29 mouse cellular contexts compared by ENCODE assay signal in the genomic region with DNA sequence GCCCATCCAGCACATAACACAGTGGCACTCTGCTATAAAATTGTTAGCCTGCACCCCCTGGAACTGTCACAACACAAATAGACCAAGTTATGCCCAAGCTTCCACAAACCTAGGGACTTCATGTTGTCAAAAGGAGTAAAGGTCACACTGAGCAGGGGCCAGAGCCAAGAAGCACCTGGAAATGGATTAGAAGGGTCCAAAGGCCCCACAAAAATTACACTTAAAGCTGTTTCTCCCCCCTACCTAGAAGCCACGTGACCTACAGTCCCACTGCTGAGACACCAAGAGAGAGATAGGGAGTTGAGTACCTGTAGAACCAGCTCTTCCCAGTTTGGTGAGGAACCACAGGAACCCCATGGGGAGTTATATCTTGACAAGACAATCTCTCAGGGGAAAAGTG.
DNase-seq lines count a peak whose midpoint lies in the region; ATAC-seq and TF ChIP-seq lines count a peak whose summit lies in the region.
"Had no signal": no experiment of that assay in that cellular context is flagged by ENCODE, and none has a peak within 500 bp of the region (broad histone marks: within the 10 kb centered on the region; RNA-seq: fewer than 3 reads in every experiment).

No protein-coding gene starts in this region.

- no peak for ATAC-seq in liver, postnatal 0 days
- peak; percentile 66 for ATAC-seq in intestine, embryonic 16.5 days
- ATAC-seq: activated CD4-positive, CD25-positive, alpha-beta regulatory T cell, adult 4 months; CD4-positive, CD25-positive, alpha-beta regulatory T cell, adult 4 months; forebrain, embryonic 15.5 days; hindbrain, embryonic 16.5 days had no signal

- no peaks in the 10 kb centered on the region for H3K79me2 ChIP-seq in liver, adult 2 months (ENCODE audit: control insufficient read depth, insufficient read depth, low read length)

- no peak overlapping the region for H3K4me2 ChIP-seq in liver, postnatal 0 days (ENCODE audit: low read depth, low read length)
- no peak overlapping the region for H3K4me2 ChIP-seq in intestine, embryonic 16.5 days (ENCODE audit: low read depth, low read length)
- H3K4me2 ChIP-seq: embryonic facial prominence, embryonic 13.5 days; forebrain, embryonic 12.5 days; forebrain, embryonic 15.5 days; heart, embryonic 12.5 days; heart, embryonic 15.5 days; hindbrain, embryonic 13.5 days had no signal

- no peak overlapping the region for H3K27ac ChIP-seq in liver, adult 2 months (replicated peaks; ENCODE audit: insufficient read depth, low read depth, low read length)
- no peak overlapping the region for H3K27ac ChIP-seq in liver, postnatal 0 days (ENCODE audit: low read depth)
- H3K27ac ChIP-seq in intestine, embryonic 16.5 days (ENCODE audit: low read length), result no peak overlapping the region
- H3K27ac ChIP-seq: embryonic facial prominence, embryonic 10.5 days; embryonic facial prominence, embryonic 13.5 days; forebrain, embryonic 12.5 days; forebrain, embryonic 15.5 days; heart, adult 2 months; hindbrain, embryonic 10.5 days; hindbrain, embryonic 13.5 days had no signal

- no peaks in the 10 kb centered on the region for H3K27me3 ChIP-seq in liver, adult 2 months (ENCODE audit: control insufficient read depth, insufficient read depth, low read length)
- no peaks in the 10 kb centered on the region for H3K27me3 ChIP-seq in liver, postnatal 0 days (ENCODE audit: insufficient read depth, low read length)
- no peaks in the 10 kb centered on the region for H3K27me3 ChIP-seq in intestine, embryonic 16.5 days (replicated peaks; ENCODE audit: control insufficient read depth, insufficient read depth, low read length)
- H3K27me3 ChIP-seq: embryonic facial prominence, embryonic 13.5 days; heart, embryonic 12.5 days; heart, embryonic 15.5 days; hindbrain, embryonic 13.5 days had no signal

- peaks cover 19% of the 10 kb centered on the region for H3K4me1 ChIP-seq in liver, adult 2 months (ENCODE audit: control insufficient read depth, insufficient read depth, low read length)
- H3K4me1 ChIP-seq in liver, postnatal 0 days (ENCODE audit: insufficient read depth), result peaks cover 8% of the 10 kb centered on the region
- peaks cover 24% of the 10 kb centered on the region; the same call in 1 of the 2 replicates for H3K4me1 ChIP-seq in intestine, embryonic 16.5 days (ENCODE audit: control insufficient read depth, insufficient read depth, low read length)
- H3K4me1 ChIP-seq: embryonic facial prominence, embryonic 10.5 days; forebrain, embryonic 12.5 days; forebrain, embryonic 15.5 days; hindbrain, embryonic 10.5 days; hindbrain, embryonic 13.5 days had no signal

- 39% methylated on average over 1 of the region's 1 CpGs for WGBS in liver, adult 2 months
- WGBS in liver, postnatal 0 days (ENCODE audit: insufficient replicate concordance), result 29% methylated on average over 1 of the region's 1 CpGs
- 73% methylated on average over 1 of the region's 1 CpGs for WGBS in intestine, embryonic 16.5 days

- no peak for TF ChIP-seq CTCF in liver, adult 2 months (IDR thresholded peaks at IDR 0.05; ENCODE audit: low read depth, low read length)
- no peak for TF ChIP-seq CTCF in liver, postnatal 0 days (IDR thresholded peaks at IDR 0.05; ENCODE audit: low read depth)

- DNase-seq in kidney, adult 8-10 months, result peak; percentile 27 to 31
- DNase-seq in kidney, adult 18-20 months, result no peak
- DNase-seq in liver, adult 2 months (ENCODE audit: extremely low read depth, low read depth, low spot score), result peak; percentile 71
- no peak for DNase-seq in liver, postnatal 0 days
- no peak for DNase-seq in thymus, adult 18-20 months
- DNase-seq: adrenal gland, adult 8-10 months; adrenal gland, postnatal 25 days; cerebellum, adult 11-12 months; cerebellum, adult 8-10 months; cerebellum, postnatal 10 days; cerebellum, postnatal 36 days; embryo, embryonic 11 days; gastrocnemius, postnatal 25 days; heart, adult 2 months; heart, postnatal 10 days; heart, postnatal 36 days had no signal

- H3K9ac ChIP-seq in liver, adult 2 months (ENCODE audit: low read depth, low read length), result no peak overlapping the region
- no peak overlapping the region for H3K9ac ChIP-seq in liver, postnatal 0 days (replicated peaks)
- H3K9ac ChIP-seq in intestine, embryonic 16.5 days (ENCODE audit: low read depth, low read length), result no peak overlapping the region
- H3K9ac ChIP-seq: embryonic facial prominence, embryonic 13.5 days; forebrain, embryonic 12.5 days; forebrain, embryonic 15.5 days; heart, embryonic 12.5 days; heart, embryonic 15.5 days; hindbrain, embryonic 13.5 days had no signal

- no peak for TF ChIP-seq POLR2A in liver, adult 2 months (IDR thresholded peaks at IDR 0.05; ENCODE audit: extremely low read depth, insufficient read depth, low read length)

- H3K4me3 ChIP-seq in liver, adult 2 months (ENCODE audit: insufficient read depth, low read depth, low read length), result no peak overlapping the region
- H3K4me3 ChIP-seq in liver, postnatal 0 days (ENCODE audit: low read depth, low read length), result no peak overlapping the region
- no peak overlapping the region for H3K4me3 ChIP-seq in intestine, embryonic 16.5 days (ENCODE audit: low read length)
- H3K4me3 ChIP-seq: embryonic facial prominence, embryonic 10.5 days; embryonic facial prominence, embryonic 13.5 days; erythroblast, embryonic 14.5 days; forebrain, embryonic 12.5 days; forebrain, embryonic 15.5 days; heart, adult 2 months; heart, embryonic 12.5 days; heart, embryonic 15.5 days; hindbrain, embryonic 10.5 days; hindbrain, embryonic 13.5 days had no signal

- no peaks in the 10 kb centered on the region for H3K36me3 ChIP-seq in liver, adult 2 months (ENCODE audit: control insufficient read depth, insufficient read depth, low read length)
- H3K36me3 ChIP-seq in liver, postnatal 0 days (replicated peaks; ENCODE audit: insufficient read depth, low read length), result no peaks in the 10 kb centered on the region
- no peaks in the 10 kb centered on the region for H3K36me3 ChIP-seq in intestine, embryonic 16.5 days (ENCODE audit: control insufficient read depth, insufficient read depth, low read length)
- H3K36me3 ChIP-seq: embryonic facial prominence, embryonic 10.5 days; embryonic facial prominence, embryonic 13.5 days; forebrain, embryonic 12.5 days; forebrain, embryonic 15.5 days; heart, embryonic 12.5 days; heart, embryonic 15.5 days; hindbrain, embryonic 10.5 days; hindbrain, embryonic 13.5 days had no signal

- no peak for TF ChIP-seq EP300 in liver, postnatal 0 days (IDR thresholded peaks at IDR 0.05; ENCODE audit: low read depth)

- H3K9me3 ChIP-seq in liver, postnatal 0 days (ENCODE audit: low read length), result no peaks in the 10 kb centered on the region
- H3K9me3 ChIP-seq in intestine, embryonic 16.5 days (ENCODE audit: control insufficient read depth, low read length), result no peaks in the 10 kb centered on the region
- H3K9me3 ChIP-seq: embryonic facial prominence, embryonic 10.5 days; embryonic facial prominence, embryonic 13.5 days; forebrain, embryonic 12.5 days; forebrain, embryonic 15.5 days; heart, embryonic 12.5 days; heart, embryonic 15.5 days; hindbrain, embryonic 10.5 days; hindbrain, embryonic 13.5 days had no signal

Comparison
In these comparisons a context has a peak if more than half of its experiments do, and no peak if none do; other contexts are left out.
1. DNase-seq: peak in kidney, adult 8-10 months (2 of 2) and liver, adult 2 months (single experiment); none in kidney, adult 18-20 months (single experiment), liver, postnatal 0 days (single experiment) and thymus, adult 18-20 months (0 of 2).